Mouse (Mus musculus): Measurements from ENCODE around the gene Polr3a.
A peak's percentile ranks its signal among the peaks of the same experiment; 100 is the strongest.

The Polr3a gene

DNA sequence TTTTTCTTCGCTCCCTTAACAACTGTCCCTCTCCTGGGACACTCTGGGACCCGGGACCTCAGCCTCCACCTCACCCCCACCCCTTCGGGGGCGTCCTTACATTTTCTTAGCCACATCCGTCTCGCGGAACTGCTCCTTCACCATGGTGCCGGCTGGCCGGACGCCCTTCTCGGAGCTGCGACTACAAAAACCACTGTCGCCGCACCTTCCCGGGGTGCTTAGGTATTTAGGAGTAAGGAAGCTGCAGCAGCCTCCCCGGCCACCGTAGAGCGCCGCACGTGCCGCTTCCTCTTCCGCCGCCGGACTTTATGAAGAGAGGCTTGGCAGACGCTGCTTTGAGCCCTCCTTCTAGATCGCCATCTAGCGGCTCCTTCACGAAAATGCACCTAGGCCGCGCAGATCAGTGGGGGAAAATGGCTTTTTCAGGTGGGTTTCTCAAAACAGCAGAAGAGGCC, at the start of gene Polr3a, which contains the start of gene Rps24:
TSS of gene Polr3a (minus strand) at position 286 of the 455 bp plus-strand sequence.
TSS of gene Rps24 (plus strand) at position 353 of the 455 bp plus-strand sequence.
- DNase-seq (ENCODE audit: low read depth, low spot score): peak; percentile 91

DNA sequence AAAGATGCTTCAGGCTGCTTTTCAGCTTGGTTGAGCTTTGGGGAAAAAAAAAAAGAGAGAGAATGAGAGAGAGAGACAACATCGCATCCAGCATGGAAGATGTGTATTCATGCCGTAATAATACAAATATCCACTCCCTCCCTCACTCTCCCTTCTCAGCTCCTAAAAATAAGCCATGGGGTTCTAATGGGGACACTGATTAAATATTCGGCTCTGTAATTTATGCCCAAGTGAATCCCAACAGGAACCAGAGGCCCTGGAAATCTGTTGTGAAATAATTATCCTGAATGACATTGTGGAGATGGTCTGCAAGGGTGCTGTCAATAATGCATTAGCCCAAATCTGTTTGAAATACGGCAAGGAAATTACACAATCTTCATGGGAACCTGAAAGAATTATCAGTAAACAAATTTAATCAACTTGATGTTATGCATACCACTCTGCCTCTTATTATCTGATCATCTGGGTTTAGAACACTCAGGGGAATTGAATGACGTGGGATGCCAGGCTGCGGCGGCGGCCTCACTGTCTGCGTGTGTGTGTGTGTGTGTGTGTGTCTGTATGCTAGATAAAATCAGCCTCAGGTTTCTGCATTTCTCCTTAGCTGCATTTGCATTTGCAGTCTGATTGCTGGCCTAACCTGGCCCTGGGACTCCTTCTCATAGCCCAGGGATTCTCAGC, 48.1 kb upstream of the Polr3a start:
- DNase-seq (ENCODE audit: low read depth, low spot score): no peak

DNA sequence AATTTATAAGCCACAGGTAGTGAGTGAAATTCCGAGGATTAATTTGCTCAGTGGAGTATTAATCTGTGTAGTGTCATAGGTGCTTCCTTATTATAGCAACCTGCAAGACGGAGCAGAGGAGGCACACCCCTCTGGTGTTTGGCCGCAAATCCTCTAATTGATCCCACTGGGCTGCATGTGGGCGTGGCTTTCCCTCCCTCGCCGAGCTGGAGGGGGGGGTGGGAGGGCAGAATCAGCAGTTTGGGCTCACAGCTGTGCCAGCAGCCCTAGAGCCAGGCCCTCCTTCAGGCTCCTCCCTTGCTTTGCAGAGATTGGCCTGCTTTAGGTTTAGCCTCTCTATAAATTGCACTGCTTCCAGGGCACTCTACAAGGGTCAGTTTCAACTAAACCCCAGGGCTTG, 43.4 kb upstream of the Polr3a start:
- DNase-seq (ENCODE audit: low read depth, low spot score): peak; percentile 17

DNA sequence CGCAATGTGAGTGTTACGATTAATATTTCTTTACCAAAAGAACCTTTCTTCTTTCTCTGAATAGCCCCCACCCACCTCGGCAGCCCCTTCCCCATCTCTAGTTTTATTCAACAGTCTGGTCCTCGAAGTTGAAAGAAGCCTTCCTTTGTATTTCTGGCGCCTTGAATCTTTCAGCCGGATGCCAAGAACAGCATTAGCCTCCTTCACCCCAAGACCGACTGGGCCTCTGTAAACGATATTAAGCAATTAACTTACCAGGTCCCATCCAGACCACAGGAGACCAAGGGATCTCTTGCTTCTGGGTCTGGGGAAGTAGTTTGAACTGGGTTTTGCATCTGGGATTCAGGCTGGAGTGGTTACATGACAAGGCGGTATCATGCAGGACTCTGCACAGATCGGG, 39.6 kb upstream of the Polr3a start:
- DNase-seq (ENCODE audit: low read depth, low spot score): no peak

DNA sequence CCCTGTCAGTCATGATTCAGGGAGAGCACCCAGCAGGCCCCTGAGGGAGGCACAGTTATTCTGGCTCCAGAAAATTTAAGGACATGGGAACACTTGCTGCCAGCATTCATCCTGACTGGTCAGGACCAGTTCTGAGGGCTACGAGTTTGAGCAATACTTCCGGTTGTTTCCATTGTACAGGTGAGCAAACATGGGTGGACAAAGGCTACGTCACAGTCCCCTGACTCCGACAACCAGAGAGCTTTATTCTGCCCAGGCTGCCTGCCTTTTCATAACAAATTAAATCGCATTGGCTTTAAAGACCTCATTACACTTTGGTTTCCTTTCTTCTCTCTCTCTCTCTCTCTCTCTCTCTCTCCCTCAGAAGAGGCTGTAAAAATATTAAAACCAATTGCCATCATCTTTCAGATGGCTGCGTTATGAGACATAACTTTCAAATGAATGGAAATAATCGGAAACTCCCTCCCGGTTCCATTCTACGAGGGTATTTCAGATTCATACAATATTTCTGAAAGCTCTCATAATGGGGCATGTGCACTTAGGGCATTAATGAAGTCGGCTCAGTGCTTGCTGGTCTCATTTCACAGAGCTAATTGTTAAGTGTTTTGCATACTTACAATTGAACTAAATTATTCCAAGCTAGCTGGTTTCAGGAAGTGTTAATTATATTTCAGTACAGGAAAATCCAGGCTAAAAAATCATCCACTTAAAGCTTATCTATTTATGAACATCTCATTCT, 39.0 kb upstream of the Polr3a start:
- no peak for DNase-seq (ENCODE audit: low read depth, low spot score)

DNA sequence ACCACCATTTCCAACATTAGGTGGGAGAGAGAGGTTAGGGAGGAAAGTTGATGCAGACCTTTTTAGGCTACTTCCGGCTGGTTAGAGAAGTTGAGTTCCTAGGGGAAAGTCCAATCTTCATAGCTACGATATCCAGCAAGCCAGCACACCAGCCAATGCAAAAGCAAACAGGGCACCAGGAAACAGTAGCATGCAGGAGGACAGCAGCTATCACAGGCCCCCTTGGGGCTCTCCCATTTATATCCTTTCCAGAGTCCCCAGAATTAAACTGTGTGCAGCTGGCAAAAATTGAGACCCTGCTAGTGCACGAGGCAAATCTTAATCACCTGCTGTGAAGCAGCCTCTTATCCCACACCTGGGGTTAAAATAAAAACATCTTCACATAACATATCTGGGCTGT, 38.3 kb upstream of the Polr3a start:
- DNase-seq (ENCODE audit: low read depth, low spot score): no peak

DNA sequence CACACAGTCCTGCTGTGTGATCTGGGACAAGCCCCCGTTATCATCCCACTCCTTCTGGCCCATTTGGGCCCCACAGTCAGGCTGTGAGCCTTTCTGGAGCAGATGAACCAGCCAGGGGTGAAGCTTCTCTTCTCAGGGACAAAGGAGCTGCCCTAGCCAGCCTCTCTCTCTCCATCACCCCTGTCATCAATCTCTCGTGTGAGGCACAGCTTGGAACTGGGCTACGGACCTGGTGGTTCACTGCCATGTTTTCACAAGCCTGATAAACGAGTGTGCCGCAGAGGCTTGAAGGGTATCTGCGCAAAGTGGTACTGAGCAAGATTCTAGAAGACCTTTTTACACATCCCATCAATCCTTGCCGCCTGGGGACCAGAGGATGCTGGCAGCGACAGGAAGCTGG, 34.7 kb upstream of the Polr3a start:
- no peak for DNase-seq (ENCODE audit: low read depth, low spot score)

DNA sequence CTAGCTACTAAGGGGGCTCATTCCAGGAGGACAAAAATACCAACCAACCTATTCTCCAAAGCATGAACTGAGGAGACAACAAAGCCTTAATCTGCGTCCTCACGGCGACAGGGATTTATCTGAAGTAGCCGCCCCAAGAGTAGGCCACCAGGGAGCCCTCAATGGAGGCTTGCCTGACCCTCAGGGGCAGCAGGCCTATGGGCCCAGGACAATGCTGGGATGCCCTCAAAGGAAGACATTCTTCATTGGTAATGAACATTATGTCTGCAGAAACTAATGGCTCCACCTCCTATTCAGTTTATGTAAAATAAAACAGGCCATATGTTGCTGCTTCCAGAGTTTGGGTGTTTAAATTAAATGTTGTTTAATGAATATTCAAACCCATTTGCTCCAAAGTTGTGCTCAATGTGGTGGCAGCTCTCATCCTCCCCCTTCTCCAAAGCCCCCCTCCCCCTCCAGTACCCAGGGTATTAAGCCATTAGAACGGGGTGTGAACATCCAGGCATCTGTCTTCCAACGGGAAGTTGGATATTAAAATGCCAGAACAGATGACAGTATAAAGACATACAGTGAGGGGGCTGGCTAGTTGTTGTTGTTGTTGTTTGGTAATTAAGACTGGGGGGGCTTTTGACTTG, 25.8 kb upstream of the Polr3a start:
- DNase-seq (ENCODE audit: low read depth, low spot score): no peak

DNA sequence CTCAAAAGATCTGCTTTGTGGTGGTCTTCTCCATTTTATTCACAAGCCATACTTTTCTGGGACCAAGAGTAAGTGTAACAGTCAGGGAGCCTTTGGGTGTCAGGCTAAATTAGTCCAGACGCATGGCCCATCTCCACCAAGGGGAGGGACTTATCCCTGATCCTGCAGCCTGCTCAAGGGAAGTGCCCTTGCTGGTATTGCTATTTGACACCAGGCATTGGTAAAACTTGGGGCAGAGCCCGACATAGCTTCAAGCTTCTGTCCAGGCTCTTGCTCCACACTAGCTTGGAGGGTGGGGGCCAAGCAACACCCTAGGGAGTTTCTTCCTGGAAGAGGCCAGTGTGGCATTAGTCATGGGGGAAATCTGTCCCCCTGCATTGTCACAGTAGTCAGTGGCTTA, 23.8 kb upstream of the Polr3a start:
- DNase-seq (ENCODE audit: low read depth, low spot score): peak; percentile 62

DNA sequence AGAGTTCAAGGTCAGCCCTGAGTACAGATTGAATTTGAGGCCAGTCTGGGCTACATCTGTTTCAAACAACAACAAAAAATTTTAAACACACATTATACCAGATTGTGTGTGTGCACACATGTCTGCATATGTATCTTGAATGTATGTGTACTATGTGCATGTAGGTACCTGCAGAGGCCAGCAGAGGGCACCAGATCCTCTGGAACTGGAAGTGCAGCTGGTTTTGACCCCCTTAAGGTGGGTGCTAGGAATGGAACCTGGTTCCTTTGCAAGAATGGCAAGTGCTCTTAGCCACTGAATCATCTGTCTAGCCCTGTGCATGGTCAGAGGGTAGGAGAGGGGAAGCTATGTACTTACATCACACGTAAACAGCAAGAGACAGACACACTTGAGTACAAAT, 23.4 kb upstream of the Polr3a start:
- DNase-seq (ENCODE audit: low read depth, low spot score): no peak

DNA sequence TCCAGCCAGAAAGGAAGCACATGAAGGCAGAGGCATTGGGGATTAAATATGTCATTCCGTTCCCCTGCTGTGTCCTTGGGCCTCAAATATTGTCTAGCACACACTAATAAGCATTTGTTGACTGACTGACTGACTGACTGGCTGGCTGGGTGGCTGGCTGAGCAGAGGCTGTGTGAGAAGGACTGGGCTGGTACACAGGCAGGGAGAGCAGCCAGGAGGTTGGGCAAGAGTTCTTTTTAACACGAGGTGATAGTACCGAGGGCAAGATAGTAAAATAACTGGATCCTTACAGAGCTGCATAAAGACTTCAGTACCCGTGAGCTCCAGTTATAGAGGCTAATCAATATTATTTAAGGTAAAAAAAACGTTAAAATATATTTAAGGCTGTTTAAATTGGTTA, 22.7 kb upstream of the Polr3a start:
- no peak for DNase-seq (ENCODE audit: low read depth, low spot score)

DNA sequence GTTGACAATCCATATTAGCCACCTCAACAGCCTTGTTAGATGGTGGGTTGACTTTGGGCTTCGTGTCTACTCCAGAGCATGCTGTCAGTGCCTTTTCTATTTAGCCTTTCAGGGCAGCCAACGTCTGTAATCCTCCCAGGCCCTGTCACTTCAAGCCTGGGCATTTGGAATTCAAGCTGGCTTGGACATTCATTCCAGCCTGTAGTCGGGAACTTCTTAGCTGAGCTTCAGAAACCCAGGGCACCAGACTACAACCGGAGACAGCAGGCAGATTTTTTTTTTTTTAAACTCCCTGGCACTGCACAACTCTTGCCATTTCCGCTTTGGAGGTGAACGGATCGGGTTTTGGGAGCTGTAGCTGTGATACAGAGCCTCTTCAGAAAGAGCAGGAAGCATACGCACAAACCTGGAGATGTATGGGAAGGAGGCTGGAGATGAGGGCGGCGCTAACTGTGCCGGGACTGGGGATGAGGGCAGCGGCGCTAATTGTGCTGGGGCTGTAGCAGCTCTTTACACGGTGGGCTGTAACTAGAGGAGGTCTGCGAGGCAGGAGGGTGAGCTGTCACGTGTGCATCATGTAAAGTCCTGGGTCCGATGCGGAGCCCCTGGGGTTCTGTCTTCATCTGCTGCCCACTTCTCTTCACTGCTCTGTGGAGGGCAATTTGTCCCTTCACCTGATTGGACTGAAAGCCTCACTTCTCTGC, 21.4 kb upstream of the Polr3a start:
- no peak for DNase-seq (ENCODE audit: low read depth, low spot score)

DNA sequence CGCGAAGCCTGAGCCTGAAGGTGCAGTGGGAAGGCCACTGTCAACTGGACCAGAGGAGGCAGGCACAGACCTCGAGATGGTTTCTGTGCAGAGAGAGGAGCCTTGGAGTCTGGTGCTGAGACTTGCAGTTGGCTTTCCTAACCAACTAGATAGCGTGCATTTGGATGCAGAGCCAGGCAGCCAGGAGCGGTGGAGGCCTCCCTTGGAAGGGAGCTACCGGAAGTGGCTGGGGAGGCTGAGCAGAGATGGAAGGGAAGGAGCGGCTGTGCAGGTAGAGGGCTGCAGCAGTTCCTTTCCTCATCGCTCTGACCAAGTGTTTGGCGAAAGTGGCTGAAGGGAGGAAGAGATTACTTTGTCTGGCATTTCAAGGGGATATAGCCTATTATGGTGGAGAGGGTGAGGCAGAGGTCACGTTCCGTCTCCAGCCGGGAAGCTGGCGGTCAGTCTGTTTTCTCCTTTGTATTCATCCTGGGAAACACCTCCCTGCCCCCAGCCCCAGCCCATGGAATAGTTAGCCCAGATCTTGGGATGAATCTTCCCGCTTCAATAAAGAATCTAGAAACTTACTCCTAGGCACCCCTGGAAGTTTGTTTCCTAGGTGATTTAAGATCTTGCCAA, 20.7 kb upstream of the Polr3a start:
- DNase-seq (ENCODE audit: low read depth, low spot score): no peak

DNA sequence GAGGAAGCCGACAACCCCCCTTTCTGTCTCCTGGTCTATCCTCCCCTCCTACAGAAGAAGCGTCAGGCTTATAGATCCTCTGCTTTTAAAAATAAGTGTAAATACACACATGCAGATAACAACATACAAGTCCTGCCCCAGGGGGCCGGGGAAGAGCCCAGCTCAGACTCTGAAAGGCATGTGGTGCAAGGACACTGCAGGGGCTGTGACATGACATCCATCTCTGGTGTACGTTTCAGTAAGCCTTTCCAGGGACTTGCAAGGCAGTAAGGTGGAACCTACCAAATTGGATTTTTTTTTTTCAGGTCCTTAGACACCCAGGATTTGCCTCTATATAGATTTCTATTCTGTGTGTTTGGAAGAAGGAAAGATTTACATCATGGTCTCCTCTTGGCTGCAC, 14.4 kb upstream of the Polr3a start:
- DNase-seq (ENCODE audit: low read depth, low spot score): no peak

DNA sequence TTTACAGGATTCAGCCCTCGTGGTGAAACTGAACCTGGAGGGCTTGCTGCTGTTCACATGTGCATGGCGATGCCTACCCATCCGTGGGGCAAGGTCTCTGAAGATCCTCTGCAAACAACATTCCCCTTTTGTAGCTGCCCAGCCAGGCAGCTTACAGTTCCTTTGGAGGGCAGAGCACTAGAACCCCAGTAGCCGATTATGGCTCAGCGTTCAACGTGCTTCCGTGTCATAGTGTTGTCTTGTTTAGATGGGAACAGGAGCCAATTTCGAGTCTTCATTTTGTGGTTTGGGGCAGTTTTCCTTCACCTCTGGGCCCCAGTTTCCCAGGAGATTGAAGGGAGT, 14.0 kb upstream of the Polr3a start:
- DNase-seq (ENCODE audit: low read depth, low spot score): no peak

DNA sequence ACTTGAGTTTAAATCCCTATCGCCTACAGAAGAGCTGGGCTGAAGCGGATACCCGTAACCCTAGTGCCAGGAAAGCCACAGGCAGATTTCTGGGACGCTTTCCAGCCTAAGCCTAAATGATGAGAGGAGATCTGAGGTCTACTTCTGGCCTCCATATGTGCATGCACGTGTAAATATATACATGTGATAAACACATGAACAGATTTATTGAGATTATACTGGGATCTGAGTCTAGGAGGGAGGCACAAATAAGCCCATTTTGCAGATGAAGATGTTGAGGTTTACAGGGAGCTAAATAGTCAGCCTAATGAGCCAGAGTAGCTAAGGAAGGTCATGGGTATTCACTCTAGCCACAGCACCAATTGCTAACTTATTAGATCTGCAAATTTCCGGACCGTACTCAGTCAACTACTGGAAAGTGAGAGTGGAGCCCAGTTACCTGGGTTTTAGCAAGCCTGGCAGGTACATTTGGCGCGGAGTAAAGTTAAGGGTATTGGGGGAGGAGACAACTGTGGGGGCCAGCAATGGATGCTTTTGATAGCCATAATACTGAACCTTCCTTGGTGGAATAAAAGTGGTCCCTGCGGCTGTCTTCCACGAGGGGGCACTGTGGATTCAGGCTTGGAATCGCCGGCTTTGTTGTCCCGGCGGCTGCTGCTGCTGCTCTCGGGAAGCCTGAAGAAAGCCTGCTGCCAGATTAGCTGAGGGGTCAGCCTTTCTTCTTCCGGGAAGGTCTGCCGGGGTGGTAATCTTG, 13.4 kb upstream of the Polr3a start:
- peak; percentile 58 for DNase-seq (ENCODE audit: low read depth, low spot score)

DNA sequence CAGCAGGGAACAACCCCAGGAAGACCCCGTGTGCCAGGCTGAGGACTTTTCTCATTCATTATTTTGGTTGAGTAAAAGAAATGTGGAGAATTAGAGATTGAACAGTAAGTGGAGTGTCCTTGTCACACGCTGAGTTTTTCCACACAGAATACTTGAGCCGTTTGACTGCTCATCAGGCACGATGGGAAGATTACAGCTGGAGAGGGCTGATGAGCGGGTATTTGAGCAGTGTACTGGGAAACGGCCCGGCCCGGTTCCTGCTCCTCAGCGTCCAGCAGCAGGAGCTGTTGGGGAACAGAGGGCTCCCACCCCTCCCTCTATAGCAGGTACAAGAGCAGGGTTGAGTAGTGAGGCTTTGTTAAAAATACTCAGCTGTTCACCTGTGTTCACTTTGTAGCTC, 12.6 kb upstream of the Polr3a start:
- DNase-seq (ENCODE audit: low read depth, low spot score): no peak

DNA sequence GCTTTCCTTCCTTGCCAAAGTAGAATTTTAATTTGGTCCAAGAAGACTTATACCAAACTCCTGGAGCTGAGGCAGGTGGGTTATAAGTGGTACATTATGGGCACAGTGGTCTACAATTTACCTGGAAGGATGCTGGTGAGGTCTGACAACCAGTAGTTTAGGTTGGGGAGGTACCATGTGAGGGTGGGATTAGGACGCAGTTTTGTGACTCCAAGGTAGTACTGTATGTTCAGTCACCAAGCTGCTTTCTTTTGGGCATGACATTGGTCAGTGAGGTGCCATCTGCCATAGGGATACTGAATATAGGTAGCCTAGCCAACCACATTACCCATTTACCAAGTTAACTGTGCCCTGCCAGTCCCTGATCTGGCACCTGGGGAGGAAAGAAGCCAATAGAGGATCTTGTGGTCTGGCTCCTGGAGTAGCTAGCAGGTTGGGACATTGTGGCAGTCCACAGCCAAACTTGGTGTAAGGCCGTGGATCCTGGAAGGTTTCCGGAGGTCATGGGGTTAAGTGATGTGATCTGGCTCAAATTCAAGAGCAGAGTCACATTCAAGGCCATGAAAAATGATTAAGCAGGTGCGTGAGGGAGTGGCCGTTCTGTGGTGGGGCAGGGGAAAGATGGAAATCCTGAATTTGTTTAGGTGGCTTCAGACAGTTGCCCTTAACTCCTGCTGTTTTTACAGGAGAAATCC, 11.8 kb upstream of the Polr3a start:
- DNase-seq (ENCODE audit: low read depth, low spot score): no peak

DNA sequence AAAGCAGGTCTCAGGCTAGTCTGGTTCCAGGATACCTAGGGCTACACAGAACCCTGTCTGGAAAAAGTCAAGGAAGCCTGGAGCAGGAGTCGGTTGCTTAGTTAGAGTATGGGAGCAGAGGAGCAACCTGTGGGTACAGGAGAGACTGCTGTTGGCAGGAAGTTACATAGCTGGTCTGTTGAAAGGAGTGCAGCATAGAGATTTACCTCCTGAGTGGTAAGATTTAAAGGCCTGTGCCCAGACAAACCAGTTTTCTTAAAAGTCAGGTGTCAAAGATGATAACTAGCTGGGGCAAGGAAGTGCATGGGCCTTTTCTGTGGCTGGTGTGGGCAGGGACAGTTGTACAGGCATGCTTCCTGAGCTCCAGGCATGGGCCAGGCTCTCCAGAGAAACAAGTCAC, 10.6 kb upstream of the Polr3a start:
- DNase-seq (ENCODE audit: low read depth, low spot score): no peak

DNA sequence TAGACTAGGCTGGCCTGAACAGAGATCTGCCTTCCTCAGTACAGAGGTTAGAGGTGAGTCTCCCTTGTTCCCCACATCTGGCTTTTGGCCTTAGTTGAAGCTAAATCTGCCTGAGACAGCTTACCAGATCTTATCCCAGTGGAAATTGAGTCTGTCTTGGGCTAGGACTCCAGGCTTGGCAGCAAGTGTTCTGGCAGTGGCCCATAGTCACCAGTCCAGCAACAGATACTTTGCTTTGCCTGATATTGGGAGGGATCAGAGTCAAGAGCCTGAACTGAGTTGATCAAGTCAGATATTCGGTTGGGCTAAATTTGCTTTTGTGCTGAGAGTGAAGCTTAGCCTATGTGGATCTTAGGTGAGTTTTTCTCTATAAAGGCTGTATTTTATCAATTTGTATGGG, 9.6 kb upstream of the Polr3a start:
- peak; percentile 61 for DNase-seq (ENCODE audit: low read depth, low spot score)

DNA sequence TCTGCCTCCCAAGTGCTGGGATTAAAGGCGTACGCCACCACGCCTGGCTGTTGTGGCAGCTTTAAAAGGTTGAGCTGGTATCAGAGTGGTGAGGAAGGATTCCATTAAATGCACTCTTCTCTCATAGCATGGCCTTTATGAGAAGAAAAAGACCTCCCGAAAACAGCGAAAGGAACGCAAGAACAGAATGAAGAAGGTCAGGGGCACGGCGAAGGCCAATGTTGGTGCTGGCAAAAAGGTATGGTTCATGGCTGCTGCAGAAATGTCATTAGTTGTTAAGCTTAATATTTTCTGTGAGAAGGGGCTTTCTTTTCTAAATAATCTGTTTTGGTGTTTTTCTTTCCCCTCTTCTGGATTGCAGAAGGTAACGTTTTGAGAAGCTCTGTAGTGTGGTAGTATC, 6.4 kb upstream of the Polr3a start:
- no peak for DNase-seq (ENCODE audit: low read depth, low spot score)
